In the genomic region with DNA sequence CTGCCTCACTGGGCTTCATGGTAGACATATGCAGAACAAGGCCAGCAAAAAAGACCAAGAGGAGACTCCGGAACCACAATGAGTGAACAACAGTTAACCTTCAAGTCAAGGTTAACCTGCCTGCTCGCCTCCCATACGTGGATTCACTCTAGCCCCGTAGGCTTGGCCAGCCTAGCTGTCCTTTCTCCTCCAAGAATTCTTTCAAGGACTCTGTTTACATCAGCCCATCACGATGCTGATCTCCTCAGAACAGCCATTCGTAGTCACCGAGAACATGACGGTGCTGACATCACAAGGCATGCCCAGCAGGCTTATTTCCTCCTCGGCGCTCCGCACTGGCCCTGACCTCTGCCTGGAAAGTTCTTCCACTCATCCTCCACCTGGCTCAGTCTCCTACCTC, we compare ENCODE assay signal across 8 mouse cellular contexts. TPM values are rescaled to one million over a fixed set of nuclear protein-coding genes. Genes with fewer than 3 reads are reported as not detected.
A peak's percentile ranks its signal among the peaks of the same experiment; 100 is the strongest.
DNase-seq lines count a peak whose midpoint lies in the region; ATAC-seq and TF ChIP-seq lines count a peak whose summit lies in the region.

No protein-coding gene starts in this region.

- TF ChIP-seq CTCF in E14TG2a.4 (conservative IDR thresholded peaks at IDR 0.05; ENCODE audit: low read length) = no peak

- H3K4me2 ChIP-seq in hindbrain, embryonic 13.5 days = no peak overlapping the region
- H3K4me2 ChIP-seq in hindbrain, embryonic 14.5 days (replicated peaks) = no peak overlapping the region
- no peak overlapping the region for H3K4me2 ChIP-seq in limb, embryonic 13.5 days (replicated peaks)

- H3K36me3 ChIP-seq in hindbrain, embryonic 13.5 days = no peaks in the 10 kb centered on the region
- H3K36me3 ChIP-seq in hindbrain, embryonic 14.5 days (replicated peaks; ENCODE audit: control insufficient read depth, insufficient read depth) = no peaks in the 10 kb centered on the region
- peaks cover 33% of the 10 kb centered on the region for H3K36me3 ChIP-seq in E14TG2a.4 (ENCODE audit: insufficient read depth, low read length)
- H3K36me3 ChIP-seq in limb, embryonic 13.5 days = no peaks in the 10 kb centered on the region

- no peak for ATAC-seq in hindbrain, embryonic 13.5 days (ENCODE audit: low FRiP score)
- ATAC-seq in hindbrain, embryonic 14.5 days (ENCODE audit: low FRiP score) = no peak
- ATAC-seq in limb, embryonic 13.5 days (ENCODE audit: low FRiP score, low read depth) = no peak
- no peak for ATAC-seq in frontal cortex, adult (ENCODE audit: low TSS enrichment)

- H3K4me1 ChIP-seq in hindbrain, embryonic 13.5 days (replicated peaks) = peaks cover 66% of the 10 kb centered on the region
- peaks cover 21% of the 10 kb centered on the region for H3K4me1 ChIP-seq in hindbrain, embryonic 14.5 days (replicated peaks; ENCODE audit: control insufficient read depth, insufficient read depth, low read length)
- peaks cover 61% of the 10 kb centered on the region for H3K4me1 ChIP-seq in E14TG2a.4 (replicated peaks; ENCODE audit: low read depth, low read length)
- peaks cover 44% of the 10 kb centered on the region for H3K4me1 ChIP-seq in limb, embryonic 13.5 days

- peak overlapping the region; percentile 55; the same call in 1 of the 2 replicates for H3K27ac ChIP-seq in hindbrain, embryonic 13.5 days
- no peak overlapping the region for H3K27ac ChIP-seq in hindbrain, embryonic 14.5 days
- peak overlapping the region; percentile 49; the same call in 1 of the 2 replicates for H3K27ac ChIP-seq in limb, embryonic 13.5 days

- H3K27me3 ChIP-seq in hindbrain, embryonic 13.5 days = peaks cover 16% of the 10 kb centered on the region; the same call in 1 of the 2 replicates
- H3K27me3 ChIP-seq in hindbrain, embryonic 14.5 days (ENCODE audit: control insufficient read depth, insufficient read depth, low read length) = no peaks in the 10 kb centered on the region
- peaks cover 12% of the 10 kb centered on the region; the same call in 1 of the 2 replicates for H3K27me3 ChIP-seq in E14TG2a.4 (ENCODE audit: insufficient read depth, low read length)
- H3K27me3 ChIP-seq in limb, embryonic 13.5 days = no peaks in the 10 kb centered on the region; the same call in 1 of the 2 replicates

- no peak overlapping the region for H3K9ac ChIP-seq in hindbrain, embryonic 13.5 days
- no peak overlapping the region for H3K9ac ChIP-seq in hindbrain, embryonic 14.5 days
- no peak overlapping the region; the same call in 1 of the 2 replicates for H3K9ac ChIP-seq in limb, embryonic 13.5 days

- WGBS in hindbrain, embryonic 13.5 days = 83% methylated on average over 11 of the region's 11 CpGs
- 87% methylated on average over 11 of the region's 11 CpGs for WGBS in hindbrain, embryonic 14.5 days
- 80% methylated on average over 11 of the region's 11 CpGs for WGBS in limb, embryonic 13.5 days

- H3K9me3 ChIP-seq in hindbrain, embryonic 13.5 days = no peaks in the 10 kb centered on the region
- no peaks in the 10 kb centered on the region for H3K9me3 ChIP-seq in hindbrain, embryonic 14.5 days (ENCODE audit: control insufficient read depth, low read length)
- no peaks in the 10 kb centered on the region for H3K9me3 ChIP-seq in E14TG2a.4 (ENCODE audit: low read length)
- no peaks in the 10 kb centered on the region for H3K9me3 ChIP-seq in limb, embryonic 13.5 days

- H3K4me3 ChIP-seq in hindbrain, embryonic 13.5 days = no peak overlapping the region
- H3K4me3 ChIP-seq in hindbrain, embryonic 14.5 days (replicated peaks; ENCODE audit: low read length) = no peak overlapping the region
- H3K4me3 ChIP-seq in E14TG2a.4 (replicated peaks; ENCODE audit: low read length) = 0 out of 2 replicates have a peak overlapping the region, but pooled peaks have one; percentile 10
- no peak overlapping the region for H3K4me3 ChIP-seq in limb, embryonic 13.5 days

- peak; percentile 52 for DNase-seq in adrenal gland, adult 2 months
- no peak for DNase-seq in adrenal gland, postnatal 25 days
- DNase-seq in hindbrain, embryonic 14.5 days (ENCODE audit: low spot score) = no peak
- DNase-seq in cerebellum, postnatal 4 days (ENCODE audit: low spot score in 2 of 2) = no peak

RNA-seq across cellular contexts. Expression of gene Azin2, which starts 4.1 kb away (rescaled TPM):
- 10 to 100 TPM; 36.2 to 55.1 TPM for total RNA-seq in adrenal gland, adult 2 months (2021)
- polyA plus RNA-seq in adrenal gland, adult 2 months (2012; rRNA removed) = 39.0 and 45.9 TPM in 2 replicates
- total RNA-seq in adrenal gland, postnatal 25 days (2021) = 36.0 and 44.8 TPM in 2 replicates
- polyA plus RNA-seq in hindbrain, embryonic 13.5 days (2015; fragmentation: Nextera tagmentation; extraction: Ambion mirVana) = 18.4 and 19.9 TPM in 2 replicates
- polyA plus RNA-seq in hindbrain, embryonic 14.5 days (2014; fragmentation: Nextera tagmentation; extraction: Ambion mirVana) = 14.6 and 20.1 TPM in 2 replicates
- polyA plus RNA-seq in limb, embryonic 13.5 days (2015; fragmentation: Nextera tagmentation; extraction: Ambion mirVana) = 31.9 and 32.3 TPM in 2 replicates

RNA-seq across cellular contexts. Expression of gene Ak2, which starts 33.6 kb away (rescaled TPM):
- total RNA-seq in adrenal gland, adult 2 months (2021) = 100 to 1,000 TPM; 111 to 154 TPM
- polyA plus RNA-seq in adrenal gland, adult 2 months (2012; rRNA removed) = 42.0 and 51.8 TPM in 2 replicates
- 121 and 128 TPM in 2 replicates for total RNA-seq in adrenal gland, postnatal 25 days (2021)
- 90.4 and 92.7 TPM in 2 replicates for polyA plus RNA-seq in hindbrain, embryonic 13.5 days (2015; fragmentation: Nextera tagmentation; extraction: Ambion mirVana)
- 60.4 and 64.4 TPM in 2 replicates for polyA plus RNA-seq in hindbrain, embryonic 14.5 days (2014; fragmentation: Nextera tagmentation; extraction: Ambion mirVana)
- 215 and 216 TPM in 2 replicates for polyA plus RNA-seq in limb, embryonic 13.5 days (2015; fragmentation: Nextera tagmentation; extraction: Ambion mirVana)
